Mouse (Mus musculus) MEL (cell line): Measurements from ENCODE around the gene Ska3. TPM values are rescaled to one million over a fixed set of nuclear protein-coding genes. Genes with fewer than 3 reads are reported as not detected.

Experiments used
- DNase-seq: peaks from one replicate; pipeline ENCODE4 v3.0.0; 2011; ENCODE audit warnings: low read depth, low spot score
- H3K27ac ChIP-seq: 2 replicates; pipeline ENCODE4 v1.5.1; 2012; ENCODE audit warnings: low read depth, mild to moderate bottlenecking, control low read depth, low read length, moderate library complexity; ENCODE audit not compliant: control insufficient read depth
- H3K27me3 ChIP-seq, 2 experiments: fragments of 150-350 bp in 1 of 2; sonication (generic) in 1 of 2; 2 replicates each; pipeline ENCODE4 v1.6.1; 2012; ENCODE audit warnings: low read length in 2 of 2, mild to moderate bottlenecking in 2 of 2, improper control_type of control experiment in 1 of 2, moderate library complexity in 1 of 2; ENCODE audit not compliant: insufficient read depth in 2 of 2, control insufficient read depth in 1 of 2
- H3K36me3 ChIP-seq, 2 experiments: 2 replicates each; pipeline ENCODE4 v1.6.1; 2012 to 2014; ENCODE audit warnings: low read length in 2 of 2, improper control_type of control experiment in 1 of 2, inconsistent platforms in 1 of 2, mild to moderate bottlenecking in 1 of 2; ENCODE audit not compliant: insufficient read depth in 2 of 2, control insufficient read depth in 1 of 2
- H3K4me1 ChIP-seq, 2 experiments: fragments of 150-350 bp in 1 of 2; sonication (generic) in 1 of 2; 2 replicates each; pipeline ENCODE4 v1.6.1; 2012; ENCODE audit warnings: low read length in 2 of 2, improper control_type of control experiment in 1 of 2, mild to moderate bottlenecking in 1 of 2; ENCODE audit not compliant: insufficient read depth in 2 of 2, control insufficient read depth in 1 of 2
- H3K4me3 ChIP-seq, 2 experiments: fragments of 150-350 bp in 1 of 2; sonication (generic) in 1 of 2; 2 replicates each; pipeline ENCODE4 v1.5.1; 2012; ENCODE audit warnings: low read depth in 2 of 2, low read length in 2 of 2, mild to moderate bottlenecking in 2 of 2, moderate library complexity in 2 of 2, control low read depth in 1 of 2, improper control_type of control experiment in 1 of 2; ENCODE audit not compliant: control insufficient read depth in 1 of 2, insufficient read depth in 1 of 2
- H3K79me2 ChIP-seq: 2 replicates; pipeline ENCODE4 v1.6.1; 2012; ENCODE audit warnings: mild to moderate bottlenecking, low read length, moderate library complexity; ENCODE audit not compliant: control insufficient read depth, poor library complexity, insufficient read depth
- H3K9ac ChIP-seq: 2 replicates; pipeline ENCODE4 v1.6.1; 2012; ENCODE audit warnings: low read depth, mild to moderate bottlenecking, control low read depth, low read length, moderate library complexity; ENCODE audit not compliant: control insufficient read depth, poor library complexity, severe bottlenecking
- H3K9me3 ChIP-seq: fragments of 150-350 bp; sonication (generic); replicated peaks from 2 replicates; pipeline ENCODE4 v1.6.1; 2012; ENCODE audit warnings: mild to moderate bottlenecking, low read length, improper control_type of control experiment, moderate library complexity; ENCODE audit not compliant: insufficient read depth
- CHD2 ChIP-seq: IDR thresholded peaks from 2 replicates; pipeline ENCODE4 v1.6.1; 2011; ENCODE audit warnings: low read length, improper control_type of control experiment
- ELF1 ChIP-seq: IDR thresholded peaks from 2 replicates; pipeline ENCODE4 v1.6.1; 2014; ENCODE audit warnings: low read depth, mild to moderate bottlenecking, inconsistent platforms, low read length, improper control_type of control experiment, moderate library complexity
- ETS1 ChIP-seq: IDR thresholded peaks from 2 replicates; pipeline ENCODE4 v1.6.1; 2012; ENCODE audit warnings: low read depth, mild to moderate bottlenecking, inconsistent platforms, low read length, improper control_type of control experiment, moderate library complexity
- GATA1 ChIP-seq: IDR thresholded peaks from 2 replicates; pipeline ENCODE4 v1.6.1; 2011; ENCODE audit warnings: low read depth, low read length, improper control_type of control experiment
- HCFC1 ChIP-seq: IDR thresholded peaks from 2 replicates; pipeline ENCODE4 v1.6.1; 2012; ENCODE audit warnings: low read depth, mild to moderate bottlenecking, inconsistent platforms, low read length, improper control_type of control experiment, moderate library complexity
- KAT2A ChIP-seq: conservative IDR thresholded peaks from 2 replicates; pipeline ENCODE4 v1.6.1; 2012; ENCODE audit warnings: low read depth, low read length, improper control_type of control experiment, inconsistent platforms
- MAFK ChIP-seq: IDR thresholded peaks from 2 replicates; pipeline ENCODE4 v1.6.1; 2011; ENCODE audit warnings: low read depth, mild to moderate bottlenecking, low read length, improper control_type of control experiment, borderline replicate concordance
- MAZ ChIP-seq: IDR thresholded peaks from 2 replicates; pipeline ENCODE4 v1.6.1; 2012; ENCODE audit warnings: low read depth, mild to moderate bottlenecking, inconsistent platforms, low read length, improper control_type of control experiment
- NELFE ChIP-seq: IDR thresholded peaks from 2 replicates; pipeline ENCODE4 v1.6.1; 2011; ENCODE audit warnings: low read depth, low read length, improper control_type of control experiment
- NRF1 ChIP-seq: IDR thresholded peaks from 2 replicates; pipeline ENCODE4 v1.6.1; 2014; ENCODE audit warnings: low read depth, mild to moderate bottlenecking, inconsistent platforms, low read length, improper control_type of control experiment, moderate library complexity; ENCODE audit not compliant: poor library complexity, insufficient read depth, severe bottlenecking
- POLR2A ChIP-seq, 2 experiments: IDR thresholded peaks; 2 replicates each; pipeline ENCODE4 v1.6.1; 2011 to 2012; ENCODE audit warnings: low read length in 2 of 2, mild to moderate bottlenecking in 2 of 2, control low read depth in 1 of 2, improper control_type of control experiment in 1 of 2, low read depth in 1 of 2, moderate library complexity in 1 of 2; ENCODE audit not compliant: control insufficient read depth in 1 of 2, insufficient read depth in 1 of 2, poor library complexity in 1 of 2
- POLR2AphosphoS5 ChIP-seq: IDR thresholded peaks from 2 replicates; pipeline ENCODE4 v1.6.1; 2012; ENCODE audit warnings: low read depth, borderline replicate concordance, mild to moderate bottlenecking, inconsistent platforms, low read length, moderate library complexity, mixed read lengths
- polyA plus RNA-seq, 2 experiments: library from polyadenylated mRNA; stranded (reverse) in 1 of 2; unstranded in 1 of 2; fragments of >175 nt in 1 of 2; fragments of >200 nt in 1 of 2; gene quantifications; 2 replicates each; pipeline versions ENCODE4 v1.2.1 to v1.2.4; 2012; ENCODE audit warnings: low replicate concordance in 2 of 2, low read depth in 1 of 2; ENCODE audit not compliant: insufficient read length in 2 of 2, insufficient read depth in 1 of 2, missing spikeins in 1 of 2
- total RNA-seq: library from RNA; depleted of rRNA; stranded (reverse); fragments of 300-350 nt; gene quantifications from 2 replicates; pipeline ENCODE4 v1.2.3, GENCODE M21; 2012

Gene Ska3
- total and polyA plus RNA-seq, 3 experiments, result 20.2 to 29.7 TPM; not detected in 1

- H3K27me3 ChIP-seq, result no peaks in the 10 kb centered on the region
- peaks cover 0 to 10% of the 10 kb centered on the region in 2 experiments; a peak in 2 of 4 replicates for H3K36me3 ChIP-seq
- no peak for DNase-seq
- no peaks in the 10 kb centered on the region for H3K9me3 ChIP-seq
- peaks cover 3 to 4% of the 10 kb centered on the region in 2 experiments; a peak in 3 of 4 replicates for H3K4me1 ChIP-seq
- no peak overlapping the region for H3K9ac ChIP-seq
- no peaks in the 10 kb centered on the region for H3K79me2 ChIP-seq
- H3K4me3 ChIP-seq, result no peak overlapping the region
- TF ChIP-seq NRF1 (no peak), GATA1 (0 out of 2 replicates have a peak, but pooled peaks have one; percentile 29)
- H3K27ac ChIP-seq, result no peak overlapping the region
Measured at GRCm38 (mm10) chr14:57866676-57867276, 40.8 kb upstream of the Ska3 start.

DNA sequence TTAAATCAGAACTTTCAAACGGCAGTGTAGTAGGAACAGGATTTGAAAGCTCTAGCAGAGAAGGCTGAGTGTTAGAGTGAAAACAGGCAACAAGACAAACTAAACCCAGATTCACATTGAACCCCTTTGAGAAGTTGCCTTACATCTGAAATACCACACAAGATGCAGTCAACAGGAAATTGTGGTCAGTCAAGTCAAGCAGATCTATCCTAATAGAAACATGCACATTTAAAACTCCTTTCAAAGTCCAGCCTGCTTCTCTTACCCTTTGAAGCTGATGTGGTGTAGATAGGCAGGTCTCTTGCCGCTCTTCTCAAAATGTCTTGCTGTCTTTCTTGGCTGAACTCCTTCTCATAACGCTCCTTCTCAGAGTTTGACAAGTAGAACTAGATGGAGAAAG is 39.3 kb upstream of the Ska3 start:
- Histone ChIP-seq H3K9me3 (no peaks in the 10 kb centered on the region), H3K4me1 (peaks cover 3 to 8% of the 10 kb centered on the region in 2 experiments; a peak in 3 of 4 replicates), H3K4me3 (no peak overlapping the region), H3K27me3 (no peaks in the 10 kb centered on the region), H3K79me2 (no peaks in the 10 kb centered on the region), H3K36me3 (peaks cover 0 to 14% of the 10 kb centered on the region in 2 experiments; a peak in 2 of 4 replicates), H3K9ac (no peak overlapping the region), H3K27ac (no peak overlapping the region)
- no peak for TF ChIP-seq KAT2A
- no peak for TF ChIP-seq MAZ
- DNase-seq, result no peak

DNA sequence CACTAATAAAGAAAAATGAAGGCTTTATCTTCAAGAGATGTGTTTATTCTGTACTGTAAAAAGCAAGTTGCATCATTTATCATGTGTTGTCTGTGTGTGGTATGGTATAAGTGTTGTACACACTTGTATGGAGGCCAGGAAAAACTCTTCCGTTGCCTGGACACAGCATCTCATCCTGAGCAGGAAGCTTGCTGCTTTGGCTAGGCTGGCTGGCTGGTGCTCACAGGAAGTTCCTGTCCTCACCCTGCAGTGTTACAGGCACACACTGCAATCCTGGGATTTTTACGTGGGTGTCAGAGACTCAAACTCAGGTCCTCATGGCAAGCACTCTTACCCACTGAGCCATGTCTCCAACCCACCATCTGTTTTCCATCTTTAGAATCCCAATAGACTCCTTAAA is 37.1 kb upstream of the Ska3 start:
- Histone ChIP-seq H3K4me3 (no peak overlapping the region), H3K27ac (no peak overlapping the region), H3K4me1 (peaks cover 3 to 12% of the 10 kb centered on the region in 2 experiments), H3K9me3 (no peaks in the 10 kb centered on the region), H3K9ac (no peak overlapping the region), H3K79me2 (no peaks in the 10 kb centered on the region), H3K36me3 (peaks cover 0 to 15% of the 10 kb centered on the region in 2 experiments; a peak in 2 of 4 replicates), H3K27me3 (no peaks in the 10 kb centered on the region)
- TF ChIP-seq CHD2 (no peak), POLR2A (IDR thresholded peaks at IDR 0.05; ENCODE audit: control insufficient read depth in 1 of 2, insufficient read depth in 1 of 2, low read depth in 1 of 2, low read length in 2 of 2, poor library complexity in 1 of 2) (no peak), POLR2AphosphoS5 (no peak), MAZ (no peak), MAFK (no peak), ETS1 (no peak), ELF1 (no peak), HCFC1 (no peak), GATA1 (no peak), NELFE (no peak)
- no peak for DNase-seq
